Mouse (Mus musculus): ENCODE measurements around the gene Sirt6. TPM values are rescaled to one million over a fixed set of nuclear protein-coding genes. Genes with fewer than 3 reads are reported as not detected.

Sirt6 gene
- polyA plus RNA-seq, 1 experiment from 2014 or later: 46.5 TPM

GRCm38 (mm10) chr10:81593935-81594334 lies 33.7 kb downstream of the Sirt6 start:
- H3K4me3 ChIP-seq (ENCODE audit: low read depth, low read length): no peak overlapping the region
- H3K27ac ChIP-seq (replicated peaks; ENCODE audit: low read depth, low read length): no peak overlapping the region
- WGBS: 71% methylated on average over 18 of the region's 18 CpGs
- no peak overlapping the region for H3K4me2 ChIP-seq (ENCODE audit: low read depth, severe bottlenecking)
- no peak for DNase-seq (ENCODE audit: low spot score)
- no peak overlapping the region for H3K9ac ChIP-seq (ENCODE audit: low read length)
- no peaks in the 10 kb centered on the region for H3K36me3 ChIP-seq (ENCODE audit: control insufficient read depth, insufficient read depth, low read length)
- no peak for ATAC-seq (ENCODE audit: insufficient number of reproducible peaks, low FRiP score, low TSS enrichment, low read depth)
- H3K9me3 ChIP-seq (ENCODE audit: control insufficient read depth, low read length): no peaks in the 10 kb centered on the region
- peaks cover 26% of the 10 kb centered on the region for H3K4me1 ChIP-seq (ENCODE audit: control insufficient read depth, insufficient read depth, low read length)
- H3K27me3 ChIP-seq (ENCODE audit: control insufficient read depth, insufficient read depth, low read length): peaks cover 3% of the 10 kb centered on the region; the same call in 1 of the 2 replicates

- Histone ChIP-seq H3K4me3 (ENCODE audit: low read depth, low read length) (no peak overlapping the region), H3K27ac (replicated peaks; ENCODE audit: low read depth, low read length) (no peak overlapping the region), H3K4me1 (ENCODE audit: control insufficient read depth, insufficient read depth, low read length) (peaks cover 22% of the 10 kb centered on the region), H3K4me2 (ENCODE audit: low read depth, severe bottlenecking) (no peak overlapping the region), H3K9me3 (ENCODE audit: control insufficient read depth, low read length) (no peaks in the 10 kb centered on the region), H3K9ac (ENCODE audit: low read length) (no peak overlapping the region), H3K27me3 (ENCODE audit: control insufficient read depth, insufficient read depth, low read length) (peaks cover 3% of the 10 kb centered on the region; the same call in 1 of the 2 replicates), H3K36me3 (ENCODE audit: control insufficient read depth, insufficient read depth, low read length) (no peaks in the 10 kb centered on the region)
- WGBS: 70% methylated on average over 4 of the region's 4 CpGs
- no peak for DNase-seq (ENCODE audit: low spot score)
- no peak for ATAC-seq (ENCODE audit: insufficient number of reproducible peaks, low FRiP score, low TSS enrichment, low read depth)
Measured at GRCm38 (mm10) chr10:81593223-81593622, 34.4 kb downstream of the Sirt6 start.

GRCm38 (mm10) chr10:81592631-81593030 lies 35.0 kb downstream of the Sirt6 start:
- Histone ChIP-seq H3K27me3 (ENCODE audit: control insufficient read depth, insufficient read depth, low read length) (peaks cover 3% of the 10 kb centered on the region; the same call in 1 of the 2 replicates), H3K27ac (replicated peaks; ENCODE audit: low read depth, low read length) (no peak overlapping the region), H3K9ac (ENCODE audit: low read length) (no peak overlapping the region), H3K4me3 (ENCODE audit: low read depth, low read length) (no peak overlapping the region), H3K9me3 (ENCODE audit: control insufficient read depth, low read length) (no peaks in the 10 kb centered on the region), H3K36me3 (ENCODE audit: control insufficient read depth, insufficient read depth, low read length) (no peaks in the 10 kb centered on the region), H3K4me1 (ENCODE audit: control insufficient read depth, insufficient read depth, low read length) (peaks cover 22% of the 10 kb centered on the region), H3K4me2 (ENCODE audit: low read depth, severe bottlenecking) (no peak overlapping the region)
- 80% methylated on average over 7 of the region's 7 CpGs for whole genome bisulfite sequencing
- ATAC-seq (ENCODE audit: insufficient number of reproducible peaks, low FRiP score, low TSS enrichment, low read depth) (no peak), DNase-seq (ENCODE audit: low spot score) (no peak)

- peaks cover 16% of the 10 kb centered on the region for H3K4me1 ChIP-seq (ENCODE audit: control insufficient read depth, insufficient read depth, low read length)
- H3K9ac ChIP-seq (ENCODE audit: low read length): no peak overlapping the region
- no peak overlapping the region for H3K4me2 ChIP-seq (ENCODE audit: low read depth, severe bottlenecking)
- H3K27me3 ChIP-seq (ENCODE audit: control insufficient read depth, insufficient read depth, low read length): peaks cover 3% of the 10 kb centered on the region; the same call in 1 of the 2 replicates
- DNase-seq (ENCODE audit: low spot score): no peak
- ATAC-seq (ENCODE audit: insufficient number of reproducible peaks, low FRiP score, low TSS enrichment, low read depth): no peak
- H3K36me3 ChIP-seq (ENCODE audit: control insufficient read depth, insufficient read depth, low read length): no peaks in the 10 kb centered on the region
- no peaks in the 10 kb centered on the region for H3K9me3 ChIP-seq (ENCODE audit: control insufficient read depth, low read length)
- H3K4me3 ChIP-seq (ENCODE audit: low read depth, low read length): no peak overlapping the region
- no peak overlapping the region for H3K27ac ChIP-seq (replicated peaks; ENCODE audit: low read depth, low read length)
- 62% methylated on average over 9 of the region's 9 CpGs for WGBS
Measured at GRCm38 (mm10) chr10:81591846-81592245, 35.8 kb downstream of the Sirt6 start.

- ATAC-seq (ENCODE audit: insufficient number of reproducible peaks, low FRiP score, low TSS enrichment, low read depth) (no peak), DNase-seq (ENCODE audit: low spot score) (no peak)
- no peaks in the 10 kb centered on the region for H3K36me3 ChIP-seq (ENCODE audit: control insufficient read depth, insufficient read depth, low read length)
- no peaks in the 10 kb centered on the region for H3K27me3 ChIP-seq (ENCODE audit: control insufficient read depth, insufficient read depth, low read length)
- no peak overlapping the region for H3K9ac ChIP-seq (ENCODE audit: low read length)
- no peak overlapping the region for H3K4me2 ChIP-seq (ENCODE audit: low read depth, severe bottlenecking)
- H3K4me1 ChIP-seq (ENCODE audit: control insufficient read depth, insufficient read depth, low read length): no peaks in the 10 kb centered on the region
- no peak overlapping the region for H3K4me3 ChIP-seq (ENCODE audit: low read depth, low read length)
- WGBS: 73% methylated on average over 7 of the region's 7 CpGs
- no peaks in the 10 kb centered on the region for H3K9me3 ChIP-seq (ENCODE audit: control insufficient read depth, low read length)
- no peak overlapping the region for H3K27ac ChIP-seq (replicated peaks; ENCODE audit: low read depth, low read length)
Measured at GRCm38 (mm10) chr10:81588739-81589138, 38.9 kb downstream of the Sirt6 start.

- peaks cover 7% of the 10 kb centered on the region for H3K4me1 ChIP-seq (ENCODE audit: control insufficient read depth, insufficient read depth, low read length)
- DNase-seq (ENCODE audit: low spot score) (no peak), ATAC-seq (ENCODE audit: insufficient number of reproducible peaks, low FRiP score, low TSS enrichment, low read depth) (no peak)
- no peaks in the 10 kb centered on the region for H3K9me3 ChIP-seq (ENCODE audit: control insufficient read depth, low read length)
- no peak overlapping the region for H3K4me2 ChIP-seq (ENCODE audit: low read depth, severe bottlenecking)
- WGBS: 69% methylated on average over 6 of the region's 6 CpGs
- H3K4me3 ChIP-seq (ENCODE audit: low read depth, low read length): no peak overlapping the region
- no peak overlapping the region for H3K9ac ChIP-seq (ENCODE audit: low read length)
- 0 out of 2 replicates have a peak, but pooled peaks cover 2% of the 10 kb centered on the region for H3K27me3 ChIP-seq (ENCODE audit: control insufficient read depth, insufficient read depth, low read length)
- H3K27ac ChIP-seq (replicated peaks; ENCODE audit: low read depth, low read length): no peak overlapping the region
- no peaks in the 10 kb centered on the region for H3K36me3 ChIP-seq (ENCODE audit: control insufficient read depth, insufficient read depth, low read length)
Measured at GRCm38 (mm10) chr10:81583347-81583746, 44.2 kb downstream of the Sirt6 start.

- DNase-seq (ENCODE audit: low spot score): no peak
- Histone ChIP-seq H3K4me3 (ENCODE audit: low read depth, low read length) (no peak overlapping the region), H3K4me2 (ENCODE audit: low read depth, severe bottlenecking) (no peak overlapping the region), H3K27ac (replicated peaks; ENCODE audit: low read depth, low read length) (0 out of 2 replicates have a peak overlapping the region, but pooled peaks have one; percentile 10), H3K36me3 (ENCODE audit: control insufficient read depth, insufficient read depth, low read length) (no peaks in the 10 kb centered on the region), H3K27me3 (ENCODE audit: control insufficient read depth, insufficient read depth, low read length) (0 out of 2 replicates have a peak, but pooled peaks cover 2% of the 10 kb centered on the region), H3K9me3 (ENCODE audit: control insufficient read depth, low read length) (no peaks in the 10 kb centered on the region), H3K4me1 (ENCODE audit: control insufficient read depth, insufficient read depth, low read length) (peaks cover 12% of the 10 kb centered on the region), H3K9ac (ENCODE audit: low read length) (no peak overlapping the region; the same call in 1 of the 2 replicates)
- 48% methylated on average over 25 of the region's 25 CpGs for WGBS
- ATAC-seq (ENCODE audit: insufficient number of reproducible peaks, low FRiP score, low TSS enrichment, low read depth): no peak
Measured at GRCm38 (mm10) chr10:81580441-81581070, 47.0 kb downstream of the Sirt6 start.

GRCm38 (mm10) chr10:81579967-81580366 lies 47.6 kb downstream of the Sirt6 start:
- DNase-seq (ENCODE audit: low spot score) (no peak), ATAC-seq (ENCODE audit: insufficient number of reproducible peaks, low FRiP score, low TSS enrichment, low read depth) (no peak)
- Histone ChIP-seq H3K27ac (replicated peaks; ENCODE audit: low read depth, low read length) (no peak overlapping the region), H3K9me3 (ENCODE audit: control insufficient read depth, low read length) (no peaks in the 10 kb centered on the region), H3K4me3 (ENCODE audit: low read depth, low read length) (no peak overlapping the region), H3K4me2 (ENCODE audit: low read depth, severe bottlenecking) (no peak overlapping the region), H3K36me3 (ENCODE audit: control insufficient read depth, insufficient read depth, low read length) (no peaks in the 10 kb centered on the region), H3K27me3 (ENCODE audit: control insufficient read depth, insufficient read depth, low read length) (0 out of 2 replicates have a peak, but pooled peaks cover 2% of the 10 kb centered on the region), H3K9ac (ENCODE audit: low read length) (no peak overlapping the region), H3K4me1 (ENCODE audit: control insufficient read depth, insufficient read depth, low read length) (peaks cover 16% of the 10 kb centered on the region)
- 64% methylated on average over 4 of the region's 4 CpGs for WGBS
